Mouse (Mus musculus): ENCODE data around the gene Sv2b. TPM values are rescaled to one million over a fixed set of nuclear protein-coding genes. Genes with fewer than 3 reads are reported as not detected.

The Sv2b gene
- polyA plus RNA-seq, 1 experiment from 2014 or later = 0.05 TPM

DNA sequence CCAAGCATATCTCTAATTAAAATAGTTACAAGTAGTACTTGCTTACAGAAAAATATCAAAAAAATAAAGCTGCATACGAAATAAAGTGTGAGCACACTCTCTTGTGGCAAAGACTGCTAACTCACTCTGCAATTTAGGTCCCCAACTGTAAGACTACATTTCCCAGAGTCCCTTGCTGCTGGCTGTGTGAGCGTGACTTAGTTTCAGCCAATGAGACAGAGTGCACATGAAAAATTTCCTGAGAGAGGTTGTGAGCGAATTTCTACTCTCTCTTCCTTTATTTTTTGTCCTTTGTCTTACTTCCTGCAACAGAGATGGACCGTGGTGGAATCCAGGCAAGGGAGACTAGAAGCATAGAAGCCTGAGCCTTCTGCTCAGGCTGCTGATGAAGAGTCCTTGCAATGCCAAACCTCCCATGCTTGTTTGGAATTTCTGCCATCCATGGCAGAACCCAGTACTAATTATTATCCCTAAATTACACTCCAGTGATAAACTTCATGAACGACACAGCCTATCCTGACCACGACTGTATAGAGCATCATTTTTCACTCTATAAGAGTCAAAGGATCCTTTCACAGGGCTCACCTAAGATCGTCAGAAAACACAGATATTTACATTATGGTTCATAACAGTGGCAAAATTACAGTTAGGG, 190.9 kb downstream of the Sv2b start:
- ATAC-seq = 0 out of 2 replicates have a peak, but pooled peaks have one; percentile 42
- Histone ChIP-seq H3K36me3 (no peaks in the 10 kb centered on the region), H3K27ac (no peak overlapping the region), H3K4me1 (no peaks in the 10 kb centered on the region), H3K4me2 (peak overlapping the region; percentile 43), H3K4me3 (no peak overlapping the region), H3K9me3 (replicated peaks) (no peaks in the 10 kb centered on the region), H3K9ac (no peak overlapping the region), H3K27me3 (replicated peaks) (no peaks in the 10 kb centered on the region)
- 31% methylated on average over 7 of the region's 7 CpGs for WGBS (ENCODE audit: insufficient replicate concordance)

GRCm38 (mm10) chr7:75110689-75111088, 198.4 kb downstream of the Sv2b start:
- ATAC-seq = no peak
- H3K4me2 ChIP-seq = no peak overlapping the region
- no peak overlapping the region for H3K4me3 ChIP-seq
- H3K36me3 ChIP-seq = no peaks in the 10 kb centered on the region
- no peak overlapping the region for H3K27ac ChIP-seq
- no peaks in the 10 kb centered on the region for H3K9me3 ChIP-seq (replicated peaks)
- H3K9ac ChIP-seq = no peak overlapping the region
- H3K4me1 ChIP-seq = no peaks in the 10 kb centered on the region
- H3K27me3 ChIP-seq (replicated peaks) = no peaks in the 10 kb centered on the region; the same call in 1 of the 2 replicates
- 9% methylated on average over 6 of the region's 6 CpGs for WGBS (ENCODE audit: insufficient replicate concordance)

DNA sequence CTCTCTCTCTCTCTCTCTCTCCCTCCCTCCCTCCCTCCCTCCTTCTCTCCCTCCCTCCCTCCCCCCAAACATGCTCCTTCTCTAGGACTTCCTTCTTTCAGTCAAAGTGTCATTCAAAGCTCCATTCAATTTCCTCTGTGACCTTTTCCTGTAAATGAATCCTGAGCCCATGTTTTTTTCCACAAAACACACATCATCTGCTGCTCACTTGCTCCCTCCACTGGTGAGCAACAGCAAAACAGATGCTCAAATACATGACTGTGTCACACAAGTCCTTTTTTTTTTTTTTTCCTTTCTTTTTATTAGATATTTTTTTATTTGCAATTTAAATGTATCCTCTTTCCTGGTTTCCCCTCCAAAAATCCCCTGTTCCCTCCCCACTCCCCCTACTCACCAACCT, 201.6 kb downstream of the Sv2b start:
- Histone ChIP-seq H3K36me3 (no peaks in the 10 kb centered on the region), H3K9ac (no peak overlapping the region), H3K4me1 (no peaks in the 10 kb centered on the region), H3K4me3 (no peak overlapping the region), H3K9me3 (replicated peaks) (no peaks in the 10 kb centered on the region), H3K27me3 (replicated peaks) (no peaks in the 10 kb centered on the region; the same call in 1 of the 2 replicates), H3K27ac (no peak overlapping the region), H3K4me2 (no peak overlapping the region)
- ATAC-seq = no peak

GRCm38 (mm10) chr7:75103900-75104299, 205.2 kb downstream of the Sv2b start:
- Histone ChIP-seq H3K27me3 (replicated peaks) (no peaks in the 10 kb centered on the region), H3K27ac (no peak overlapping the region), H3K4me3 (no peak overlapping the region), H3K9me3 (replicated peaks) (no peaks in the 10 kb centered on the region), H3K4me2 (no peak overlapping the region), H3K4me1 (no peaks in the 10 kb centered on the region), H3K9ac (no peak overlapping the region), H3K36me3 (no peaks in the 10 kb centered on the region)
- no peak for ATAC-seq
- WGBS (ENCODE audit: insufficient replicate concordance) = 69% methylated on average over 1 of the region's 1 CpGs

GRCm38 (mm10) chr7:75102536-75103332, 206.3 kb downstream of the Sv2b start:
- H3K9ac ChIP-seq = no peak overlapping the region
- no peaks in the 10 kb centered on the region for H3K9me3 ChIP-seq (replicated peaks)
- H3K4me1 ChIP-seq = no peaks in the 10 kb centered on the region
- H3K27ac ChIP-seq = no peak overlapping the region
- no peak overlapping the region for H3K4me2 ChIP-seq
- no peak overlapping the region for H3K4me3 ChIP-seq
- no peaks in the 10 kb centered on the region for H3K36me3 ChIP-seq
- no peak for ATAC-seq
- no peaks in the 10 kb centered on the region for H3K27me3 ChIP-seq (replicated peaks)
- 78% methylated on average over 17 of the region's 17 CpGs for WGBS (ENCODE audit: insufficient replicate concordance)

- no peak for ATAC-seq
- H3K9me3 ChIP-seq (replicated peaks) = no peaks in the 10 kb centered on the region
- 63% methylated on average over 4 of the region's 4 CpGs for WGBS (ENCODE audit: insufficient replicate concordance)
These were observed 223.6 kb downstream of the Sv2b start for GRCm38 (mm10) chr7:75085473-75085872.

DNA sequence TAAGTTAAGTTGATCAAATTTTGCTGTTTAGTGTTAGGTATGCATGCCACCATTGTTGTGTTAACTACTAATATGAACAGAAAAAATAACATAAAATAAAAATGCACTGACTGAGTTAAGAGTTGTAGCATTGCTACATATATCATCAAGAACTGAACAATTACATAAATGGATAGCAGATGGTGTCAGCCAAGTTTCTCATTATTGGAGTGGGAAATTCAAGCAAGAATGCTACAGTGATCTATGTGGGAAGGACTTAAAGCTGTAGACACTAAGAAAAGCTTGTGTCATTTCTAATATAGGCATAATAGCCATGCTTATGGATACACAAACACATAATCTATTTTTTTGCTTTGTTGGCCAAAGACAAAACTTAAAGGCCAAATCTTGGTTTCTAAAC, 228.9 kb downstream of the Sv2b start:
- Histone ChIP-seq H3K27ac (no peak overlapping the region), H3K9ac (no peak overlapping the region), H3K36me3 (no peaks in the 10 kb centered on the region), H3K4me3 (no peak overlapping the region), H3K4me2 (no peak overlapping the region), H3K9me3 (replicated peaks) (no peaks in the 10 kb centered on the region), H3K4me1 (no peaks in the 10 kb centered on the region), H3K27me3 (replicated peaks) (no peaks in the 10 kb centered on the region)
- ATAC-seq = no peak

More at GRCm38 (mm10) chr7:75085473-75085872, 223.6 kb downstream of the Sv2b start:
- H3K36me3 ChIP-seq = no peaks in the 10 kb centered on the region
- H3K27ac ChIP-seq = no peak overlapping the region
- no peaks in the 10 kb centered on the region for H3K27me3 ChIP-seq (replicated peaks)
- no peak overlapping the region for H3K9ac ChIP-seq
- no peak overlapping the region for H3K4me2 ChIP-seq
- H3K4me3 ChIP-seq = no peak overlapping the region
- H3K4me1 ChIP-seq = no peaks in the 10 kb centered on the region

GRCm38 (mm10) chr7:75077560-75078208, 231.4 kb downstream of the Sv2b start:
- Histone ChIP-seq H3K9me3 (replicated peaks) (no peaks in the 10 kb centered on the region), H3K27ac (no peak overlapping the region), H3K36me3 (no peaks in the 10 kb centered on the region), H3K27me3 (replicated peaks) (no peaks in the 10 kb centered on the region), H3K4me1 (no peaks in the 10 kb centered on the region), H3K4me3 (no peak overlapping the region), H3K4me2 (no peak overlapping the region), H3K9ac (no peak overlapping the region)
- 75% methylated on average over 8 of the region's 8 CpGs for WGBS (ENCODE audit: insufficient replicate concordance)
- ATAC-seq = no peak

Other genes starting within 250 kb of the Sv2b start
- 35.2 and 37.9 TPM in 2 replicates for gene Akap13, start 146.3 kb upstream of the Sv2b start, polyA plus RNA-seq (2016; fragmentation: Nextera tagmentation; extraction: Ambion mirVana)

Data from liver, embryonic 12.5 days (tissue).